38 mouse cellular contexts compared by ENCODE assay signal in genomic region chr9:35486616-35487015, GRCm38 (mm10). TPM values are rescaled to one million over a fixed set of nuclear protein-coding genes. Genes with fewer than 3 reads are reported as not detected.
A peak's percentile ranks its signal among the peaks of the same experiment; 100 is the strongest.
DNase-seq lines count a peak whose midpoint lies in the region; ATAC-seq and TF ChIP-seq lines count a peak whose summit lies in the region.
"Had no signal": no experiment of that assay in that cellular context is flagged by ENCODE, and none has a peak within 500 bp of the region (broad histone marks: within the 10 kb centered on the region; RNA-seq: fewer than 3 reads in every experiment).

No protein-coding gene starts in this region.

- no peak overlapping the region for H3K9ac ChIP-seq in kidney, embryonic 15.5 days
- H3K9ac ChIP-seq: embryonic facial prominence, embryonic 13.5 days; forebrain, postnatal 0 days; heart, embryonic 13.5 days; hindbrain, embryonic 14.5 days had no signal

- H3K36me3 ChIP-seq in kidney, embryonic 15.5 days: peaks cover 64% of the 10 kb centered on the region

- H3K4me2 ChIP-seq in kidney, embryonic 15.5 days: no peak overlapping the region
- H3K4me2 ChIP-seq: embryonic facial prominence, embryonic 13.5 days; heart, embryonic 13.5 days; hindbrain, embryonic 14.5 days had no signal

- DNase-seq in gastrocnemius, adult 2 months: no peak
- DNase-seq in gastrocnemius, postnatal 25 days: no peak
- DNase-seq in 3134 (ENCODE audit: extremely low read depth, insufficient read length, low spot score) (peak; percentile 21), adipocyte (ENCODE audit: low spot score) (peak; percentile 22)
- DNase-seq in skeletal muscle tissue, adult 2 months (ENCODE audit: low read depth, low spot score): peak; percentile 23
- DNase-seq in left cerebral cortex, postnatal 36 days (ENCODE audit: low spot score in 2 of 2): no peak
- DNase-seq: adrenal gland, postnatal 10 days; cerebellum, adult 11 months; cerebellum, adult 2 months; cerebellum, adult 9-11 months; cerebellum, postnatal 36 days; embryo, embryonic 11 days; forebrain, postnatal 0 days; gastrocnemius, postnatal 10 days; heart, postnatal 14 days; heart, postnatal 4 days had no signal

- H3K27ac ChIP-seq in gastrocnemius, adult 2 months: peak overlapping the region; percentile 20; the same call in 1 of the 2 replicates
- H3K27ac ChIP-seq in kidney, embryonic 15.5 days: no peak overlapping the region
- H3K27ac ChIP-seq: embryonic facial prominence, embryonic 10.5 days; embryonic facial prominence, embryonic 13.5 days; heart, embryonic 10.5 days; heart, embryonic 13.5 days; hindbrain, embryonic 14.5 days; hindbrain, postnatal 0 days had no signal

- no peak for TF ChIP-seq CTCF in gastrocnemius, adult 2 months (IDR thresholded peaks at IDR 0.05)

- 88% methylated on average over 13 of the region's 13 CpGs for WGBS in kidney, embryonic 15.5 days

- H3K4me1 ChIP-seq in kidney, embryonic 15.5 days: no peaks in the 10 kb centered on the region
- H3K4me1 ChIP-seq: embryonic facial prominence, embryonic 13.5 days had no signal

- H3K9me3 ChIP-seq in kidney, embryonic 15.5 days (replicated peaks): no peaks in the 10 kb centered on the region
- H3K9me3 ChIP-seq: embryonic facial prominence, embryonic 10.5 days; embryonic facial prominence, embryonic 13.5 days; heart, embryonic 10.5 days; heart, embryonic 13.5 days had no signal

- no peaks in the 10 kb centered on the region for H3K27me3 ChIP-seq in kidney, embryonic 15.5 days
- H3K27me3 ChIP-seq: embryonic facial prominence, embryonic 13.5 days; heart, embryonic 13.5 days had no signal

- no peak overlapping the region for H3K4me3 ChIP-seq in gastrocnemius, adult 2 months
- H3K4me3 ChIP-seq in kidney, embryonic 15.5 days (replicated peaks): no peak overlapping the region
- H3K4me3 ChIP-seq: embryonic facial prominence, embryonic 10.5 days; embryonic facial prominence, embryonic 13.5 days; heart, embryonic 10.5 days; heart, embryonic 13.5 days had no signal

- no peak for ATAC-seq in kidney, embryonic 15.5 days (replicated peaks; ENCODE audit: low FRiP score)
- ATAC-seq: activated CD4-positive, CD25-positive, alpha-beta regulatory T cell, adult 4 months; CD4-positive, CD25-positive, alpha-beta regulatory T cell, adult 4 months; forebrain, embryonic 14.5 days; forebrain, postnatal 0 days; hindbrain, postnatal 0 days; inflammation-experienced regulatory T-cells, adult 6 months; intestine, embryonic 16.5 days had no signal

- intact Hi-C loops in gastrocnemius, adult 2 months (cut with DNase I): no loop called here
- intact Hi-C loops in left cerebral cortex, postnatal 36 days (cut with DNase I): loop anchor here (5.0 kb wide), 1 partner anchor 64 kb away; the partner anchor contains the start of gene Cdon

RNA-seq across cellular contexts. Expression of gene Gm1113, which starts 31.5 kb away (rescaled TPM):
- total RNA-seq in gastrocnemius, adult 2 months (2021): not detected
- total RNA-seq in gastrocnemius, postnatal 25 days (2021): not detected
- not detected in 2 replicates for polyA plus RNA-seq in kidney, embryonic 15.5 days (2015; fragmentation: Nextera tagmentation; extraction: Ambion mirVana)
- not detected for total RNA-seq in left cerebral cortex, postnatal 36 days (2021)
- total RNA-seq: adrenal gland, adult 18-20 months; adrenal gland, postnatal 10 days; adrenal gland, postnatal 4 days; forebrain, postnatal 0 days; gastrocnemius, postnatal 10 days; gastrocnemius, postnatal 4 days; heart, adult 18-20 months; heart, postnatal 14 days; heart, postnatal 4 days; hindbrain, postnatal 0 days; MEL had no signal
- polyA plus RNA-seq: activated CD4-positive, CD25-positive, alpha-beta regulatory T cell, adult 4 months; CD4-positive, CD25-positive, alpha-beta regulatory T cell, adult 4 months; cerebellum, adult 2 months; cortical plate, adult 2 months; embryonic facial prominence, embryonic 10.5 days; embryonic facial prominence, embryonic 13.5 days; forebrain, embryonic 11.5 days; forebrain, embryonic 14.5 days; forebrain, postnatal 0 days; frontal cortex, adult 2 months; heart, embryonic 10.5 days; heart, embryonic 13.5 days; heart, embryonic 16.5 days; hindbrain, embryonic 11.5 days; hindbrain, embryonic 14.5 days; hindbrain, postnatal 0 days; inflammation-experienced regulatory T-cells, adult 6 months; intestine, embryonic 16.5 days had no signal

Comparison
In these comparisons a context has a peak if more than half of its experiments do, and no peak if none do; other contexts are left out.
1. DNase-seq: peak in 3134 (single experiment), adipocyte (single experiment) and skeletal muscle tissue, adult 2 months (single experiment); none in gastrocnemius, adult 2 months (single experiment), gastrocnemius, postnatal 25 days (single experiment) and left cerebral cortex, postnatal 36 days (0 of 2).